Comparison of ENCODE assay signal across 19 mouse cellular contexts in the genomic region with DNA sequence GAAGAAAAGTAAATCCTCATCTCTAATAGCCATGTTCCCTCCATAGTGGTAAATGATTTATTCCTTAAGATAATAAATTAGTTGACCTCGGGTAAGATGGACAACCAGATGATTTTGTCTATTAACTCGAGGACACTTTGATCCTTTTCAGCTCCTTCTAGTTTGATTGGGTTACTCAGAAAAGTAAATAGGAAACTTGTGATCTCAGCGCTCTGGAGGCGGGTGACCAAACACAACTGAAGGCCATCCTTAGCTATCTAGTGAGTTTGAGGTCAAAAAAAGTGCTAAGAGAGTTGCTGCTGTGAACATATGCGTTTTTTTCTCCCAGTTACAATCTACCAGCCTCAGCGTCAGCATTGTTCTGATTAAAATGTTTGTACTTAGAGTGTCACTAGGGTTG. TPM values are rescaled to one million over a fixed set of nuclear protein-coding genes. Genes with fewer than 3 reads are reported as not detected.
"Had no signal": no experiment of that assay in that cellular context is flagged by ENCODE, and none has a peak within 500 bp of the region (broad histone marks: within the 10 kb centered on the region; RNA-seq: fewer than 3 reads in every experiment).

No protein-coding gene starts in this region.

- ATAC-seq: liver, embryonic 12.5 days had no signal

- H3K36me3 ChIP-seq: hindbrain, embryonic 15.5 days; limb, embryonic 15.5 days had no signal

- H3K4me2 ChIP-seq: hindbrain, embryonic 15.5 days; limb, embryonic 12.5 days; limb, embryonic 15.5 days; liver, embryonic 12.5 days; liver, embryonic 15.5 days; midbrain, embryonic 11.5 days; neural tube, embryonic 12.5 days; neural tube, embryonic 15.5 days had no signal

- H3K4me3 ChIP-seq: hindbrain, embryonic 15.5 days; limb, embryonic 12.5 days; limb, embryonic 15.5 days; liver, embryonic 12.5 days; liver, embryonic 15.5 days; neural tube, embryonic 12.5 days; neural tube, embryonic 15.5 days had no signal

- H3K4me1 ChIP-seq: hindbrain, embryonic 15.5 days; limb, embryonic 12.5 days; limb, embryonic 15.5 days; neural tube, embryonic 12.5 days; neural tube, embryonic 15.5 days had no signal

- H3K9me3 ChIP-seq: hindbrain, embryonic 15.5 days; limb, embryonic 12.5 days; limb, embryonic 15.5 days; liver, embryonic 12.5 days; liver, embryonic 15.5 days; neural tube, embryonic 12.5 days; neural tube, embryonic 15.5 days had no signal

- H3K27ac ChIP-seq: hindbrain, embryonic 15.5 days; limb, embryonic 12.5 days; limb, embryonic 15.5 days; liver, embryonic 12.5 days; liver, embryonic 15.5 days; neural tube, embryonic 12.5 days; neural tube, embryonic 15.5 days had no signal

- DNase-seq: kidney, adult 11 months; left cerebral cortex, postnatal 4 days; lung, adult 2 months; lung, postnatal 14 days; lung, postnatal 4 days; midbrain, embryonic 14.5 days; right cerebral cortex, postnatal 25 days; thymus, adult 18-20 months; thymus, postnatal 36 days had no signal

- H3K27me3 ChIP-seq: hindbrain, embryonic 15.5 days; limb, embryonic 15.5 days; liver, embryonic 12.5 days; liver, embryonic 15.5 days; neural tube, embryonic 12.5 days; neural tube, embryonic 15.5 days had no signal

- H3K9ac ChIP-seq: hindbrain, embryonic 15.5 days; limb, embryonic 12.5 days; limb, embryonic 15.5 days; liver, embryonic 12.5 days; liver, embryonic 15.5 days; neural tube, embryonic 12.5 days; neural tube, embryonic 15.5 days had no signal

RNA-seq across cellular contexts. Expression of gene Asb11, which starts 6.2 kb away (rescaled TPM):
- total RNA-seq: megakaryocyte progenitor cell, adult 5-6 weeks had no signal
- polyA plus RNA-seq: hindbrain, embryonic 15.5 days; limb, embryonic 12.5 days; limb, embryonic 15.5 days; liver, embryonic 12.5 days; midbrain, embryonic 11.5 days; midbrain, embryonic 14.5 days; neural tube, embryonic 12.5 days; neural tube, embryonic 15.5 days; spleen, adult 2 months had no signal

RNA-seq across cellular contexts. Expression of gene Vegfd, which starts 57.4 kb away (rescaled TPM):
- total RNA-seq: megakaryocyte progenitor cell, adult 5-6 weeks had no signal
